Mouse (Mus musculus) layer of hippocampus, adult 9-10 months (tissue): Measurements from ENCODE around the gene Ifi27.
"Not testable (repeated sequence)": the region's sequence is repeated elsewhere in the genome, so short reads cannot be mapped to it uniquely, and the experiment has no call there.

Source experiments
- DNase-seq: peaks from one replicate; pipeline ENCODE4 v3.0.0; 2022; ENCODE audit warnings: low spot score

Gene Ifi27

DNA sequence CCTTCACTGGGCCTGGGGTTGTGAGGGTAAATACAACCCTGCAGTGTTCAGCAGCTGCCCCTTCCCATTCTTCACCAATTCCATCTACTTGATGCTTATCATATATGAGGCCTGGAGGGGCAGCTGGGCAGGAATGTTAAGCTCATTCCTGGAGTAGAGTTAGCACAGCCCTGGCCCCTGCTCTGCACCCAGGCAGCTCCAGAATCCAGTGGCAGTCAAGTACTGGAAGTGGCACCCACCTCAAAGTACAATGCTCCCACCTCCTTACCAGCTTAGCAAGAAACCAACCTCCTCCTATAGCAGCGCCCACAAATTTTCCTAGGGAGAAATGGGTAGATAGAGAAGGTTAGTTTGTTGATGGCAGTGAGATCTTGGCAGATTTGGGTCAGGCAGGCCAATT, 22.7 kb downstream of the Ifi27 start:
- DNase-seq = not testable (repeated sequence)

DNA sequence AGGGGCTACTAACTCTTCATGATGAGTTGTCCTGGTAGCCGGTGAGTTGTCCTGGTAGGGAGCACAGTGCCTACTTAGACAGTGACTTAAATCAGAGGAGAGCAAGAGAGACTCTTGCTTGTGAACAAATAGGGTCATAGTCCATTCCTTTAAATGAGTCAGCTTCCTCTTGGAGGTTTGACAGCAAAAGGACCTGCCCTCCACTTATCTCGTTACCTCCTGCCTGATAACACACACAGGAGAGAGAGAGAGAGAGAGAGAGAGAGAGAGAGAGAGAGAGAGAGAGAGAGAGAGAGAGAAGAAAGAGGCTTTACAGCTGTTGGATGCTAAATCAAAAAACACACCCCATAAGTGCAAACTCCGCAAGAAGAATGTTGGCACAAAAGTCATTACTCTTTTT, 23.1 kb downstream of the Ifi27 start, which contains the start of gene Ifi27l2b:
Ifi27l2b (minus strand) TSS at position 84 of the 400 bp plus-strand sequence.
- no peak for DNase-seq

DNA sequence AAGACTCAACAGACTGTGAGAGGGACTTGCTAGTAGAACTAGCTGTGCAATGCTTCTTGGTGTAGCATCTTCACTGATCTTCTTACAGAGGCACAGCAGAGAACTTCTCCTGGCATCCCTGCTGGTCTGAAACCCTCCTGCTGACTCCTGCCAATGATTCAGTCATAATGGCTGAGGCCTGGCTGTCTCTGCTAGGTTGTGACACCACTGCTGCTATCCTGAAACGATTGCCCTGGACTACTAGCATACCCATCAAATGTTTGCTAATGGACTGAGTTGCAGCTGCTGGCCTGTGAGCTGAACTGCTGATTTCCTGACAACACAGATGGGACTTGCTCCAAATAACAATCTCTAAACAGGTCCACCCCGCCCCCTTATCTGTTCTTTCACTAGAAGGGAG, 40.5 kb downstream of the Ifi27 start:
- DNase-seq = no peak

DNA sequence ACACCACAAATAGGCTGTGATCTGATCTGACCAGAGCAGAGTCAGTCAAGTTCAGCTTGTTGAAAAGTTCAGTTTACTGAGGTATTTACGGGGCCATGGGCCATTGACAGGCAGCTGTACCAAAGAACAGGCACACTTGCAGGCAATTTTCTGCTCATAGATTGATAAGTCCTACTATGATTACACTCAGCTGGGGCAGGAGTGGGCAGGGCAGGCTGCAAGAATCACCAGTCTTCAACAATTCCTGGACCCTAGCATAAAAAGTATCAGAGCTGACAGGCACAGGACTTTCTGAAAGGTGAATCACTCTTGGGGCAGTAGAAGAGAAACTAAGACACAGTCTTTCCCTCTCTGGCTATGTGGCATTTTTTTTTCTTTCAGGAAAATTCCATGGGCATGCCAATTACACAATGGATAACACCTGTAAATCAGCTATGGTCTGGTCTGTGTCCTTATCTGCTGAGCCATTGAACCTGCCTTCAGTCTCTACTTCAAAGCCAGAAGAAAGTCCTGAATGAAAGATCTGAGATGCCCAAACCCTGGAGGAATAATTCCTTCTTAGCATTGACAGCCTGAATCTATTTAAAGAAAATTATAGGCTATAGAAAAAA, 42.9 kb downstream of the Ifi27 start:
- no peak for DNase-seq

DNA sequence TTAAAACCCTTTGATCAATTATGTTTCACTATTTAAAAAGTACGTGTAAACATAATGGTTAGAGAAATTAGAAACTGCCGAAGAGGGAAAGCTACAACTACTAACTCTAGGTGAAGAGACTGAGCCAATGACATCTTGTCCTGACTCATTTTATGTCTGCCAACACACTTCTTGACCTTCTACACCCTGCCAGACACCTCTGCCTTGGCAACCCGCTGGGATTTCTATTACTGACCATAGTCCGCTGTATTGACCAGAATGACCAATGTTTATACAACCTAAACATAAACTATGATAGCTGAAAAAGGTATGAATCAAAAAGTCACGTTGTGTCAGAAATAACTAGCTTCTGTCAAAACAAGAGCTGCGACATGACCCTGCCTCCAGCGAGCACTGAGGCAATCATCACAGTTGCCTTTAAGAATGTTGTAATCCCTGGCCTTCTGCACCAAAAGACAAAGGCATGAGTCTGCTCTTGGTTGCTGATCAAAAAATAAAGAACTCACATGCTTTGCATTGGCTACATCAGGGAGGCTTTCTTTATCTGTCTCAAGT, 43.5 kb downstream of the Ifi27 start:
- no peak for DNase-seq

DNA sequence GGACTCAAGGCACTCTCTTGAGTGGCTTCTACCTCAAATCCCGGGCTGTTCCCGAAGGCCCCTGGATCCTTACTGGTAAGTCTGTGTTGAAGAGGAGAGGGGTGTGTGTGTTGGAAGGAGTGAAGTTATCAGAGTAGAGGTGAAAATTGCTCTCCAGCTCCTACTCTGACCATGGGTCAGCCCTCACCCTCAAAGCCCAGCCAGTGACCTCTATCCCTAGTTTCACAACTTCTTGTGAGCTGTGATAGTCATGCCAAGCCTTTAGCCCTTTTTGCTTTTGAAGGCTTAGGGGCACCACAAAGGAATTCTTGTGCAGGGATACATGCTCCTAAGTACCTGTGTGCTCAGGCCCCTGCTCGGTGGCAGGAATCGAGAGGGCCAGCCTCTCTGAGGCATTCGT, 47.7 kb downstream of the Ifi27 start:
- DNase-seq = no peak

DNA sequence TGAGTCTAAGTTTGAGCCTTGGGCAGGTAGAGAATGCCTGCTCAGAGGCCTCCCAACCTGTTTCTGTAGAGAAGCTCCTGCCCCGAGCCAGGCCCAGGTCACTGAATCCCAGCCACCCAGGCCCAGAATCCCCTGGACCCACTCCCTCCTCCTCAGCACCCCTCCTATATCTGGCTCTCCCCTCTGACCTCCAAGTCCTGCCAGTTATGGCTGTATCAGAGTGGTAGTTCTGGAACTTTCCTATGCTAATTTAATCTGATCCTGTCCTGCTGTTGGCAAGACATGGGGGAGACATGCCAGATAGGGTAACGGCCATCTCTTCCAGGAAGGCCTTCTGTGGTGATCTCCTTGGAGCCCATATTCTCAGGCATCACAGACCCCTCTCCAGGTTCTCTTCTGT, 48.8 kb downstream of the Ifi27 start:
- no peak for DNase-seq

DNA sequence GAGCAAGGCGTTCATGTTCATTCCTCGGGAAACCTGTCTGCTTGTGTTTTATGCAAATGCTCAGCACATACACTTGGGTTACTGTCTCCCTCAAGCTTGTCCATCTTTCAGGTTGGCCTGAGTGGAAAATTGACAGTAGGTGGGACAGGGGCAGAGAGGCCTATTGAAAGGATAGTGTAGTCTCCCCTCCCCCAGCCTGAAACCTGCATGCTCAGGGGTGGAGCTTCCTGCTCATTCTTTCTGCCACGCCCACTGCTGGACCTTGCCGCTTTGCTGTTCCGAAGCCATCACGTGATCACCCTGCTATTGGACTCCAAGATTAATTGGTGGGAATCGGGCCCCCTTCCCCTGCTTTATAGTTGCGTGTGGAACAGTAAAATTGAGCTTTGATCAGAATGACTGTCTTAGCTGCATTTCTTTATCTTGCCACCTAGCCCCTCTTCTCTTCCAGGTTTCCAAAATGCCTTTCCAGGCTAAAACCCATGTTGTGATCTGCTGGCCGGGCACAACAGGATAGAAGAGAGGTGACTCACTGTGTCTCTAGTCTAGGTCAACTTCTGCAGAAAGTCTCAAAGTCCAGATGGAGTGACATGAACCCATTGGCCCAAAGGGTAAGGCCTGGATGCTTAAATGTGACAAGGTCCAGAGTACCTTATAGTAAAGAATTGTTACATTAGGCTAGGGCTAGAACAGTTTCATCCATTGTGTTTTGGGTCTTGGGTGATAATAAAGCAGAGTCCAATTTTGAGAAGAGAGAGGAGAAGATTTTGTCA, 50.4 kb downstream of the Ifi27 start:
- not testable (repeated sequence) for DNase-seq

DNA sequence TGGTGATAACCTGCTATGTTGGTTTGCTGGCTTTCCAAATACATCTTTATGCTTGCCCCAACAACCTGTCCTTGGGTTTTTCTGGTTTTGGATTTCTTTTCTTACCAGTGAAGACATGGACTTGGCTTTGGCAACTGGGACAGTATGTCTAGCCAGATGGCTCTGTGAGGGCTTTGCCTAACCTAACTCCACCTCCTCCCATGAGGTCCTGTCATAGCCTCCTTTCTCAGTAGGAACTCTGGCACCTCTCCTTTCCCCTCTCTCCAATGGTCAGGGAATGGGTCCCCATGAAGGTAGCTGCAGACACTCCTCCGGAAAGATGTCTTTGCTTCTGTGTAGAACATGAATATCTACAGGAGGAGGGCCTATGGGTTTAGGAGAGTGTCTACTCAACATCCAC, 52.7 kb downstream of the Ifi27 start:
- DNase-seq = no peak

DNA sequence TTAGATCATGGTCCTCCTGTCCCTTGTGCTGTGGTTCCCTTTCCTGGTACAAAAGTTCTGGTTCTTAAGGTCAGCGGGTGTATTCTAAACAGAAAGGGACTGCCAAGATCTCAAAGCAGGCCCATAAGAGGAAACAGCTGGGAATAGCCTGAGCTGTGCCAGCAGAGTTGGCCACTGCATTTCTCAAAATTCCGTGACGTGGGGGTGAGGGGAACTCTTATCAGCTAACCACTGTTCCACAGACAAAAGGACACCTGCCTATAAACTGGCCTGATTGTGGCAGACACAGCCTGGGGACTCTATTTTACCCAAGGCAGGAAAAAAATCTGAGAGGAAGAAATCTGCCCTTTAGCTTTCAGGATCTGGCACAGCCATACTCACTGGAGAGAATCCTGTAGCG, 53.3 kb downstream of the Ifi27 start:
- DNase-seq = no peak

DNA sequence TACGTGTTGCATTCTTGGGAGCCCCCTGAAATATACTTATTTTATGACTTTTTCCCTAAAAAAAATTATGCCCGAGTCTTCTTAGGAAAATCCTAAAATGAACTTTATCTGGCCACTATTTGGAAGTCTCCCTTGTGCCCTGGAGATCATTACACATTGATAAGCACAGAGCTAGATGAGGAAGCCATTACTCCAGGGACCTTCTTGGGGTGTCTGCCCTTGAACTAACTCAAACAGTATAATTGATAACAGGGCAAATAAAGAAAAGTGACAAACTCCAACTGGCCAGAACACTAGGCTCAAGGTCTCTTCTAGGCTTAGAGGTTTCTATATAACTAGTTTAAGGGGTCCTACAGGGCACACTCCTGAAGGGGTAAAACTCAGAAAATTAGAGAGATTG, 53.7 kb downstream of the Ifi27 start:
- no peak for DNase-seq
